Mouse (Mus musculus) embryonic facial prominence, embryonic 11.5 days (tissue): Measurements from ENCODE around the gene Sugct. TPM values are rescaled to one million over a fixed set of nuclear protein-coding genes. Genes with fewer than 3 reads are reported as not detected.

ENCODE experiments used
- ATAC-seq: fragments of 200-750 bp; cut with Nextera tagmentation; replicated peaks from 2 replicates; pipeline ENCODE4 v1.8.0; 2017; ENCODE audit warnings: low read depth; ENCODE audit not compliant: insufficient number of reproducible peaks, low FRiP score, low TSS enrichment
- DNase-seq: peaks from one replicate; pipeline ENCODE4 v3.0.0-alpha.2; 2015; ENCODE audit warnings: low spot score
- H3K27ac ChIP-seq: fragments of 300-500 bp; sonication (generic); replicated peaks from 2 replicates; pipeline ENCODE4 v1.5.1; 2014; ENCODE audit warnings: mild to moderate bottlenecking, low read depth, low read length, control low read depth
- H3K27me3 ChIP-seq: fragments of 300-500 bp; sonication (generic); 2 replicates; pipeline ENCODE4 v1.6.1; 2014; ENCODE audit warnings: mild to moderate bottlenecking, low read length, moderate library complexity, mixed read lengths; ENCODE audit not compliant: control insufficient read depth, insufficient read depth
- H3K36me3 ChIP-seq: fragments of 300-500 bp; sonication (generic); replicated peaks from 2 replicates; pipeline ENCODE4 v1.6.1; 2014; ENCODE audit warnings: low read depth, mild to moderate bottlenecking, low read length, moderate library complexity, mixed read lengths; ENCODE audit not compliant: control insufficient read depth, insufficient read depth
- H3K4me1 ChIP-seq: fragments of 300-500 bp; sonication (generic); 2 replicates; pipeline ENCODE4 v1.6.1; 2014; ENCODE audit warnings: low read length, mixed read lengths; ENCODE audit not compliant: control insufficient read depth, insufficient read depth
- H3K4me2 ChIP-seq: fragments of 300-500 bp; sonication (generic); 2 replicates; pipeline ENCODE4 v1.6.1; 2014; ENCODE audit warnings: low read depth, mild to moderate bottlenecking, control low read depth, low read length, moderate library complexity
- H3K4me3 ChIP-seq: fragments of 300-500 bp; sonication (generic); 2 replicates; pipeline ENCODE4 v1.5.1; 2014; ENCODE audit warnings: low read depth, low read length, control low read depth
- H3K9ac ChIP-seq: fragments of 300-500 bp; sonication (generic); replicated peaks from 2 replicates; pipeline ENCODE4 v1.6.1; 2014; ENCODE audit warnings: mild to moderate bottlenecking, control low read depth, low read length
- H3K9me3 ChIP-seq: fragments of 300-500 bp; sonication (generic); replicated peaks from 2 replicates; pipeline ENCODE4 v1.6.1; 2016; ENCODE audit warnings: mild to moderate bottlenecking, low read length, inconsistent platforms, mixed read lengths; ENCODE audit not compliant: control insufficient read depth
- WGBS: fragments of 180-500 bp; shearing (Covaris S2); extraction: QIAGEN DNeasy Blood & Tissue Kit; methylation state at CpG from one replicate; pipeline ENCODE4 v1.1.7; 2014; 5-methylcytosine and 5-hydroxymethylcytosine counted together
- polyA plus RNA-seq: library from polyadenylated mRNA; unstranded; fragments of >200 nt; fragmentation: Nextera tagmentation; extraction: Ambion mirVana; gene quantifications from 2 replicates; pipeline ENCODE4 v1.2.1, GENCODE M21; 2014

The Sugct gene
- polyA plus RNA-seq, 1 experiment from 2014 or later = 5.2 TPM

DNA sequence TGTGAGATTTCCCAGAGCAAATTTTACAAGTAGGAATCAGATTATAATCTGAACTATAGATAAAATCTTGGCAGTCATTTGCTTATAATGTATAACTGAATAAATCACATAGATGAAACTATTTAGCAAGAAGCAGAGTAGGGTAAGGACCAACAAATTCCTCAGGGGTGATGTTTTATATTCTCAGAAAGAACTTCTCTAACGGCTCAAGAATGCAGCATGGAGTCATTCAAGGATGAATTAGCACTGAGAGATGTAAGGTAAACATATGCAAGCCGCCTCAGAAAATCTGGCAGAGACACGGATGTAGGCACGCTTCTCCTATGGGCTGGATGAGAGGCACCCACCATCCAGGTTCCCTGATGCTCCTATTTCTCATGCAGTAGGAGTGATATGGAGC is 368.5 kb downstream of the Sugct start:
- no peaks in the 10 kb centered on the region for H3K9me3 ChIP-seq
- H3K9ac ChIP-seq = no peak overlapping the region
- no peak for DNase-seq
- no peak overlapping the region for H3K27ac ChIP-seq
- no peaks in the 10 kb centered on the region for H3K4me1 ChIP-seq
- 78% methylated on average over 4 of the region's 4 CpGs for WGBS
- H3K36me3 ChIP-seq = no peaks in the 10 kb centered on the region
- no peak overlapping the region for H3K4me2 ChIP-seq
- no peak for ATAC-seq
- H3K4me3 ChIP-seq = no peak overlapping the region
- no peaks in the 10 kb centered on the region for H3K27me3 ChIP-seq

DNA sequence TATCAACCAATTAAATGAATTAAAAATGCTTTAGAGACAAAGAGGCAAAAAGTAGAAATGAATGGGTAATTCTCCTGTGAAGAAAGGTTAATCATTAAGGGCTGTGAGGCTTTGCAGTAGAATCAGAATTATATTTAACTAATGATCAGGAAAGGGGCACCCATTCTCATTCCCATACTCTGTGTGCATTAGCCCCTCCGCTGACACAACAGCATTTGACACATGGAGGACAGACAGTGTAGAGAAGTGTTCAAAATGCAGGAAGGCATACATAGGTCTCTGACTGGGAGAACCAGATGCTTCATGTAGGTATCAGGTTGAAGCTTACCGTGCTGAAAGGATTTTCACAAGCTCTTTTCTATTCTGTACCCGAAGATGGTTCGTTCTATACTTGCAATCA is 393.8 kb downstream of the Sugct start:
- H3K9me3 ChIP-seq = no peaks in the 10 kb centered on the region
- no peak overlapping the region for H3K4me2 ChIP-seq
- H3K27ac ChIP-seq = no peak overlapping the region
- H3K9ac ChIP-seq = no peak overlapping the region
- no peaks in the 10 kb centered on the region for H3K4me1 ChIP-seq
- H3K4me3 ChIP-seq = no peak overlapping the region
- no peak for ATAC-seq
- H3K36me3 ChIP-seq = no peaks in the 10 kb centered on the region
- DNase-seq = no peak
- no peaks in the 10 kb centered on the region for H3K27me3 ChIP-seq
- 86% methylated on average over 4 of the region's 4 CpGs for WGBS

DNA sequence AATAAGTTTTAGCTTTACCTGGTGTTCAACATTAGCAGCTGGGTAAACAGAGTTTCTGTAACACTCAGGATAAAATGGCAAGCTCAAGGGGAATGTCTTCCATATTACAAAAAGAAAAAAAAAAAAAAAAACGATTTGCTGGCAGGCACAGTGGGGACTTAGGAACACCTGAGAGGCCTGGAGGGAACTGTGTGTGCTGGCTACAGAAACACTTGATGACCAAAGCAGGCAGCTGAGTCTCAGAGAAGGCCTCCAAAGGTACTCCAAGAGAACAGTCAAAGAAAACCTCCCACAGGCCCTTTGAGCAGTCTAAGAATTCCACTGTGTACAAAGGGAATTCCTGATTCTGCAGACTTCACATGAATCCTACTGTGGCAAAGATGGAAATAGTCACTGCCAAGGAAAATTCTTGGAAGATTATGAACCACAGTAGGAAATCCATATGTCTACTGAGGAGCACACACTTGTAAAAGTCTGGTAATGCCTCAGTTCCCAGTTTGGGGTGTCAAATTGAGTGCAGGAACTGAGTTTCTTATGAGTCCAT is 397.8 kb downstream of the Sugct start:
- Histone ChIP-seq H3K4me3 (no peak overlapping the region), H3K9me3 (no peaks in the 10 kb centered on the region), H3K4me1 (no peaks in the 10 kb centered on the region), H3K9ac (no peak overlapping the region), H3K27me3 (no peaks in the 10 kb centered on the region), H3K4me2 (no peak overlapping the region), H3K27ac (no peak overlapping the region), H3K36me3 (no peaks in the 10 kb centered on the region)
- DNase-seq (no peak), ATAC-seq (no peak)
- 80% methylated on average over 1 of the region's 1 CpGs for WGBS

DNA sequence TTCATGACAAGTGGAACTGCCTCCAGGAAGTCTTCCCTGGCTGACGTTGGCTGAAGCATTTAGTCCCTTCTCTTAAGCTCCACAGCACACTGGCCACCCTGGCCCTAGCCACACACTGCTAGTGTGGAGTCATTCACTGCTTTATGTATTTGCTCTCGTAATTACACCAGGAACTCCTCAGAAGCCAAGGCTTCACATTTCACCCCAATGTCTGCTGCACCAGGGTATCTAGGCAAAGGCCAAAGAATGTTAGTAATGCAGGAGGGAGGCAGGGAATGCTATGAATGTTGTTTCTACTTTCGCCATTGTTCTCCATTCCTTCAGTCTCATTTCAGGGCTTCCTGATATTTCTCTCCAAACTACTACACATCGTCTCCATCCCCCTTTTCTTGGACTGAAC is 398.4 kb downstream of the Sugct start:
- no peaks in the 10 kb centered on the region for H3K9me3 ChIP-seq
- H3K4me3 ChIP-seq = no peak overlapping the region
- no peak for DNase-seq
- no peak overlapping the region for H3K9ac ChIP-seq
- ATAC-seq = no peak
- no peak overlapping the region for H3K4me2 ChIP-seq
- H3K27me3 ChIP-seq = no peaks in the 10 kb centered on the region
- no peaks in the 10 kb centered on the region for H3K36me3 ChIP-seq
- H3K27ac ChIP-seq = no peak overlapping the region
- 32% methylated on average over 4 of the region's 4 CpGs for WGBS
- H3K4me1 ChIP-seq = no peaks in the 10 kb centered on the region

DNA sequence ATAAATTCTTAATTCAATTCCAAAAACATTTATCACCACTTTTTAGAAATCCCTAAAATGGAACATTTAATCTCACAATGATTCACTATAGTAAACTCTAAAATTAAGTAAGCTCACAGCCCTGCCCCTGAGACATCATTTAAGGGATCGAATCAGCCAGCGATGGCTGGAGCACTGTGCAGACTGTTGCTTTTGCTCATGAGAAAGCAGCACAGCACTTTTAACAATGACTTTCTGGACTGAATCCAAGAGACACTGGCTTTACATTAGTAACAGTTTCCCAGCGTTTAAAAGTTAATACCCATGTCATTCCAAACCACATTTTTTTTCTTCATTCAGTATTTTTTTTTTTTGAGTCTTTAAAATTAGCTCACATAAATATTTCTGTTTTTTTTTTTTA is 398.9 kb downstream of the Sugct start:
- DNase-seq (no peak), ATAC-seq (no peak)
- no peaks in the 10 kb centered on the region for H3K27me3 ChIP-seq
- H3K9ac ChIP-seq = no peak overlapping the region
- H3K36me3 ChIP-seq = no peaks in the 10 kb centered on the region
- H3K9me3 ChIP-seq = no peaks in the 10 kb centered on the region
- H3K27ac ChIP-seq = no peak overlapping the region
- no peaks in the 10 kb centered on the region for H3K4me1 ChIP-seq
- H3K4me3 ChIP-seq = no peak overlapping the region
- no peak overlapping the region for H3K4me2 ChIP-seq
- WGBS = 67% methylated on average over 3 of the region's 3 CpGs

DNA sequence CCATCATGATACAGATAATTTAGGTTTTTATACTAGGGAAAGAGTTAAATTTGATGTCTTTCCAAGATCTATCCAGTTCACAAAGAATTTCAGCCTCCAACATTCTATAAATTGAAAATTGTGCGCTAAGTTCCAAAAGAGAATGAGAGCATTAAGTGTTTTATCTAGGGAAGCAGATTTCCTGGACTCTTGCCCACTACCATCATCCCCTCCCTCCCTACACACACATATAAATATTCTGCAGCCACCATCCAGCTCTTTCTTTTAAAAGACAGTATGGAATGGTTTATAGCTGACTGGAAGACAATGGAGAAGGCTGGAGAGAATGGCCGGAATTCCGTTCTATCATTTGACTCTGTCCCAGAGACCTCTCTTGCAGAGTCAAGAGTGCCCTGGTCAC is 404.3 kb downstream of the Sugct start:
- no peak overlapping the region for H3K9ac ChIP-seq
- no peak overlapping the region for H3K4me3 ChIP-seq
- no peaks in the 10 kb centered on the region for H3K4me1 ChIP-seq
- no peak for DNase-seq
- no peaks in the 10 kb centered on the region for H3K36me3 ChIP-seq
- no peak for ATAC-seq
- H3K27me3 ChIP-seq = no peaks in the 10 kb centered on the region
- H3K4me2 ChIP-seq = no peak overlapping the region
- no peaks in the 10 kb centered on the region for H3K9me3 ChIP-seq
- WGBS = 83% methylated on average over 3 of the region's 3 CpGs
- no peak overlapping the region for H3K27ac ChIP-seq

DNA sequence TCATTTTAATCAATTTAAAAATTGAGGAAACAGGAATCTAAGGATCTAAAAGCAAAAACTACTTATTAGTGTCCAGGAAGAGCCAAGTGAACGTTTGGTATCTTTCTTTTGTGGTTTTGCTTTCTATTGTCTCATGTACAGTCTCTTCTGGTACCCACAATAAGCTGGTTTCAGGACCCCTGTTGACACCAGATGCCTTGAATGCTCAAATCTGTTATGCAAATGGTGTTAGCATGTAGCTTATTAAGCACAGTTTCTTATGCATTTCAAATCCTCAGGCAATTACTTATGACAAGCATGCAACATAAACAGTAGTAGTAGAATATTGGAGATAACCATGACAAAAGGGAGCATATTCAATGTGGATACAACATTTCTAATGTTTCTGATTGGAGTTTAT is 407.0 kb downstream of the Sugct start:
- H3K4me2 ChIP-seq = no peak overlapping the region
- H3K9ac ChIP-seq = no peak overlapping the region
- no peaks in the 10 kb centered on the region for H3K9me3 ChIP-seq
- H3K36me3 ChIP-seq = no peaks in the 10 kb centered on the region
- no peaks in the 10 kb centered on the region for H3K27me3 ChIP-seq
- DNase-seq (no peak), ATAC-seq (no peak)
- no peaks in the 10 kb centered on the region for H3K4me1 ChIP-seq
- H3K27ac ChIP-seq = no peak overlapping the region
- WGBS = 42% methylated on average over 1 of the region's 1 CpGs
- no peak overlapping the region for H3K4me3 ChIP-seq

DNA sequence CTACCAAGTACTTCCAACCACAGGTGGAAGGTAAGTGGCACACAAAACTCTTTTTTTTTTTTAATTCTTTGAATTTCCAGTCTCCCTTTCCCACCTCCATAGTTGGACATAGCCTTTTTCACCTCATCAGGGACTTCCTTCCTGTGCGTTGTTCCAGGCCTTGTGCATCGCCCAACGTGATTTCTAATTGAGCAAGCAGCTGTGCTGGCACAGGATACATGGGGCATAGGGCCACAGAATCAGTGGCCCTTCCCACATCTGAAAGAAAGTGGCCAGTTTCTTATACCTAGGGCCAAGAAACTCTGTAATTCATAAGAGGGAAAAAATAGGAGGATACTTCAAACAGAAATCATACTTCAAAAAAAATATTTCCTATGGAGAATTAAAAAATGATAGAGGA is 449.4 kb downstream of the Sugct start:
- H3K9me3 ChIP-seq = no peaks in the 10 kb centered on the region
- H3K9ac ChIP-seq = no peak overlapping the region
- no peak overlapping the region for H3K27ac ChIP-seq
- no peak for DNase-seq
- no peaks in the 10 kb centered on the region for H3K27me3 ChIP-seq
- 89% methylated on average over 3 of the region's 3 CpGs for WGBS
- no peak for ATAC-seq
- no peaks in the 10 kb centered on the region for H3K36me3 ChIP-seq
- no peaks in the 10 kb centered on the region for H3K4me1 ChIP-seq
- H3K4me2 ChIP-seq = no peak overlapping the region
- H3K4me3 ChIP-seq = no peak overlapping the region
